Mouse (Mus musculus) lung, adult 10 weeks (tissue): Measurements from ENCODE around the gene Chst8. TPM values are rescaled to one million over a fixed set of nuclear protein-coding genes. Genes with fewer than 3 reads are reported as not detected.

ENCODE experiments used
- polyA plus RNA-seq: library from polyadenylated mRNA; stranded (reverse); fragments of 350-450 nt; fragmentation: Illumina TruSeq; extraction: RNeasy Lipid Tissue Mini Kit (QIAGEN cat#74804); gene quantifications from one replicate; pipeline ENCODE4 v1.2.3, GENCODE M21; 2014; ENCODE audit warnings: low read depth, low replicate concordance; ENCODE audit not compliant: insufficient read depth

The Chst8 gene
- 1.9 TPM for polyA plus RNA-seq

DNA sequence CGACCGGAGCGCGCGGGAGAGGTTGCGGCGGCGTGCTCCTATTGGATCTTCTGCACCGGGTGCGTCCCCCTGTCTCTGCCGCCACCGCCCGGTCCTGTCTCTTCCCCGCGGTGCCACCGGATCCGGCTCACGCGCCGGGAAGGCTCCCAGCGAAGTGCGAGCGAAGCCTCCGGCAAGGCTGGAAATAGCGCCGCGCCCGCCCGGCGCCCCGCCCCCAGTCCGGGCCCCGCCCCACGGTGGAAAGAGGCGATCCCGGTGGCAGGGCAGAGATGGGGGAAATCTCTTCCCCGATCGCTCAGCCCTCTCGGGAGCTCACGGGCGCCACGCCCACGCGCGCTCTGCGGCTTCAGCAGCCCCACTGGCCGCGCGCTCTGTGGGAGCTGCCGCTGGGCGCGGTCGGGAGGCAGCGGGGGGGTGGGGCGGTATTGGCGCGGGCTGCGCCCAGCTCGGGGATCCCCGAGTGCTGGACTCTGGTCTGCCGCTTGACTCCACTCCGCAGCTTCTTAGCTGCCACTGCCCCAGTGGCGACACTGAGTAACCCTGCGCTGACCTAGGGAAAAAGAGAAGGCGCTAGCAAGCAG is at the start of gene Chst8:
Chst8 (minus strand) TSS at position 181 of the 581 bp plus-strand sequence.

DNA sequence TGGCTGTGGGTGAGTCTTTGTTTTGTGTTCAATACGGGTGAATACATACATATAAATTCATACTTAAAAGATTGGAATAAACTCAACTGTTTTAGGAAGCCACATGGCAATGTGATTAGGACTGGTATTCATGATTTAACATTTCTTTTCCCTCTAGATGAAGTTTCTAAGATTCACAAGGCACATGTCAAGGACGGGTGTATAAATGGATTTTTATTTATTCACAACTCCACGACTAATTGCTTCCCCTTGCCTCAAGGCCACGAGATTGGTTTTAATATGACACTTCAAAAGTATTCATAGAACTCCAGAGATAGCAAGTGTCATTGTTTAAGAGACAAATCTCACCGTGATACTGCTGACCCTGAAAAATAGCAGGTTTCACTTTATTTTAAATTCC is 155.9 kb downstream of the Chst8 start, which contains the start of gene Kctd15:
Kctd15 (minus strand) TSS at position 101 of the 400 bp plus-strand sequence.

Other genes with a start within 250 kb of the Chst8 start
- gene Kctd15, start 156.0 kb downstream of the Chst8 start, polyA plus RNA-seq: 7.4 TPM
- gene Pepd, start 99.7 kb upstream of the Chst8 start, polyA plus RNA-seq: 36.7 TPM
- 24.6 TPM for gene Cebpg, start 243.9 kb upstream of the Chst8 start, polyA plus RNA-seq